Mouse (Mus musculus) MEL (cell line): ENCODE results near the gene Fancc. TPM values are rescaled to one million over a fixed set of nuclear protein-coding genes. Genes with fewer than 3 reads are reported as not detected.

Source experiments
- DNase-seq: peaks from one replicate; pipeline ENCODE4 v3.0.0; 2011; ENCODE audit warnings: low read depth, low spot score
- H3K27ac ChIP-seq: 2 replicates; pipeline ENCODE4 v1.5.1; 2012; ENCODE audit warnings: low read depth, mild to moderate bottlenecking, control low read depth, low read length, moderate library complexity; ENCODE audit not compliant: control insufficient read depth
- H3K27me3 ChIP-seq, 2 experiments: fragments of 150-350 bp in 1 of 2; sonication (generic) in 1 of 2; 2 replicates each; pipeline ENCODE4 v1.6.1; 2012; ENCODE audit warnings: low read length in 2 of 2, mild to moderate bottlenecking in 2 of 2, improper control_type of control experiment in 1 of 2, moderate library complexity in 1 of 2; ENCODE audit not compliant: insufficient read depth in 2 of 2, control insufficient read depth in 1 of 2
- H3K36me3 ChIP-seq, 2 experiments: 2 replicates each; pipeline ENCODE4 v1.6.1; 2012 to 2014; ENCODE audit warnings: low read length in 2 of 2, improper control_type of control experiment in 1 of 2, inconsistent platforms in 1 of 2, mild to moderate bottlenecking in 1 of 2; ENCODE audit not compliant: insufficient read depth in 2 of 2, control insufficient read depth in 1 of 2
- H3K4me1 ChIP-seq, 2 experiments: fragments of 150-350 bp in 1 of 2; sonication (generic) in 1 of 2; 2 replicates each; pipeline ENCODE4 v1.6.1; 2012; ENCODE audit warnings: low read length in 2 of 2, improper control_type of control experiment in 1 of 2, mild to moderate bottlenecking in 1 of 2; ENCODE audit not compliant: insufficient read depth in 2 of 2, control insufficient read depth in 1 of 2
- H3K4me3 ChIP-seq, 2 experiments: fragments of 150-350 bp in 1 of 2; sonication (generic) in 1 of 2; 2 replicates each; pipeline ENCODE4 v1.5.1; 2012; ENCODE audit warnings: low read depth in 2 of 2, low read length in 2 of 2, mild to moderate bottlenecking in 2 of 2, moderate library complexity in 2 of 2, control low read depth in 1 of 2, improper control_type of control experiment in 1 of 2; ENCODE audit not compliant: control insufficient read depth in 1 of 2, insufficient read depth in 1 of 2
- H3K79me2 ChIP-seq: 2 replicates; pipeline ENCODE4 v1.6.1; 2012; ENCODE audit warnings: mild to moderate bottlenecking, low read length, moderate library complexity; ENCODE audit not compliant: control insufficient read depth, poor library complexity, insufficient read depth
- H3K9ac ChIP-seq: 2 replicates; pipeline ENCODE4 v1.6.1; 2012; ENCODE audit warnings: low read depth, mild to moderate bottlenecking, control low read depth, low read length, moderate library complexity; ENCODE audit not compliant: control insufficient read depth, poor library complexity, severe bottlenecking
- H3K9me3 ChIP-seq: fragments of 150-350 bp; sonication (generic); replicated peaks from 2 replicates; pipeline ENCODE4 v1.6.1; 2012; ENCODE audit warnings: mild to moderate bottlenecking, low read length, improper control_type of control experiment, moderate library complexity; ENCODE audit not compliant: insufficient read depth
- CHD1 ChIP-seq: IDR thresholded peaks from 2 replicates; pipeline ENCODE4 v1.6.1; 2012; ENCODE audit warnings: low read depth, mild to moderate bottlenecking, inconsistent platforms, low read length, improper control_type of control experiment
- CHD2 ChIP-seq: IDR thresholded peaks from 2 replicates; pipeline ENCODE4 v1.6.1; 2011; ENCODE audit warnings: low read length, improper control_type of control experiment
- CTCF ChIP-seq, 3 experiments: IDR thresholded peaks in 2 of 3; conservative IDR thresholded peaks in 1 of 3; 2 replicates each; pipeline ENCODE4 v1.5.1; 2011 to 2012; ENCODE audit warnings: low read length in 3 of 3, low read depth in 2 of 3, mild to moderate bottlenecking in 2 of 3, improper control_type of control experiment in 1 of 3, inconsistent platforms in 1 of 3, mixed read lengths in 1 of 3, moderate library complexity in 1 of 3; ENCODE audit not compliant: control insufficient read depth in 1 of 3, insufficient read depth in 1 of 3, poor library complexity in 1 of 3, severe bottlenecking in 1 of 3
- GATA1 ChIP-seq: IDR thresholded peaks from 2 replicates; pipeline ENCODE4 v1.6.1; 2011; ENCODE audit warnings: low read depth, low read length, improper control_type of control experiment
- HCFC1 ChIP-seq: IDR thresholded peaks from 2 replicates; pipeline ENCODE4 v1.6.1; 2012; ENCODE audit warnings: low read depth, mild to moderate bottlenecking, inconsistent platforms, low read length, improper control_type of control experiment, moderate library complexity
- JUND ChIP-seq: IDR thresholded peaks from 2 replicates; pipeline ENCODE4 v1.6.1; 2011; ENCODE audit warnings: low read depth, mild to moderate bottlenecking, improper control_type of control experiment, low read length
- MEF2A ChIP-seq: IDR thresholded peaks from 2 replicates; pipeline ENCODE4 v1.6.1; 2014; ENCODE audit warnings: low read depth, mild to moderate bottlenecking, inconsistent platforms, low read length, improper control_type of control experiment; ENCODE audit not compliant: poor library complexity, insufficient replicate concordance, severe bottlenecking; ENCODE audit errors: extremely low read depth
- MXI1 ChIP-seq: IDR thresholded peaks from 2 replicates; pipeline ENCODE4 v1.6.1; 2011; ENCODE audit warnings: mild to moderate bottlenecking, low read depth, low read length, improper control_type of control experiment
- MYB ChIP-seq: IDR thresholded peaks from 2 replicates; pipeline ENCODE4 v1.6.1; 2011; ENCODE audit warnings: mild to moderate bottlenecking, low read depth, low read length, improper control_type of control experiment
- NELFE ChIP-seq: IDR thresholded peaks from 2 replicates; pipeline ENCODE4 v1.6.1; 2011; ENCODE audit warnings: low read depth, low read length, improper control_type of control experiment
- SIN3A ChIP-seq: IDR thresholded peaks from 2 replicates; pipeline ENCODE4 v1.6.1; 2012; ENCODE audit warnings: low read length, improper control_type of control experiment, inconsistent platforms
- TAL1 ChIP-seq: IDR thresholded peaks from 2 replicates; pipeline ENCODE4 v1.6.1; 2012; ENCODE audit warnings: mild to moderate bottlenecking, inconsistent platforms, low read length, moderate library complexity, mixed read lengths
- USF2 ChIP-seq, 2 experiments: IDR thresholded peaks; 2 replicates each; pipeline ENCODE4 v1.6.1; 2011 to 2012; ENCODE audit warnings: improper control_type of control experiment in 2 of 2, low read length in 2 of 2, borderline replicate concordance in 1 of 2, inconsistent platforms in 1 of 2, low read depth in 1 of 2, mild to moderate bottlenecking in 1 of 2; ENCODE audit not compliant: insufficient read depth in 1 of 2
- polyA plus RNA-seq, 2 experiments: library from polyadenylated mRNA; stranded (reverse) in 1 of 2; unstranded in 1 of 2; fragments of >175 nt in 1 of 2; fragments of >200 nt in 1 of 2; gene quantifications; 2 replicates each; pipeline versions ENCODE4 v1.2.1 to v1.2.4; 2012; ENCODE audit warnings: low replicate concordance in 2 of 2, low read depth in 1 of 2; ENCODE audit not compliant: insufficient read length in 2 of 2, insufficient read depth in 1 of 2, missing spikeins in 1 of 2
- total RNA-seq: library from RNA; depleted of rRNA; stranded (reverse); fragments of 300-350 nt; gene quantifications from 2 replicates; pipeline ENCODE4 v1.2.3, GENCODE M21; 2012

The Fancc gene
- total and polyA plus RNA-seq, 3 experiments = 4.0 to 5.5 TPM; not detected in 1

DNA sequence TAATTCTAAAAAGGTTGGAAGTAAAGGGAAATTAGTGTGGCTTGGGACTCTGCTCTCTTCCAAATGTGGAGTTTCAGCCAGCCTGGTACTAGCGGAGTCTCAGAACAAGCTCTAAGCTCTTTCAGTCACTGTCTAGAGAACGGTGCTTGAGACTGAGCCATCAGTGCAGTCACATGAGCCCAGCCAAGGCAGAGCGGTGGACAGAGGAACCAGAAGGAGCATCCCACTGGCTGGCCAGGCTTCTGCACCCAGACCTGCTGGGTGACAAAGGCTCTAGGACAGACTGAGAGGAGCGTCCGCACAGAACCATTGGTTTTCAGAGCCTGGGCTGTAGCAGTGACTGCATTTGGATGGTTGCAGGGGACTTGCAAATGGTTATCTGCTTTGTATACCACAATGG is 194.7 kb downstream of the Fancc start:
- peaks cover 0 to 2% of the 10 kb centered on the region in 2 experiments; a peak in 1 of 4 replicates for H3K36me3 ChIP-seq
- no peaks in the 10 kb centered on the region for H3K9me3 ChIP-seq
- H3K27me3 ChIP-seq = no peaks in the 10 kb centered on the region
- no peak overlapping the region for H3K27ac ChIP-seq
- DNase-seq = no peak
- H3K4me1 ChIP-seq = no peaks in the 10 kb centered on the region
- no peaks in the 10 kb centered on the region for H3K79me2 ChIP-seq
- TF ChIP-seq GATA1 (no peak), SIN3A (no peak), HCFC1 (no peak), NELFE (no peak), MYB (no peak), JUND (no peak), CTCF (IDR thresholded peaks at IDR 0.05 in 2 of 3, conservative IDR thresholded peaks at IDR 0.05 in 1 of 3; ENCODE audit: control insufficient read depth in 1 of 3, insufficient read depth in 1 of 3, low read depth in 2 of 3, low read length in 3 of 3, poor library complexity in 1 of 3, severe bottlenecking in 1 of 3) (no peak), TAL1 (no peak), MXI1 (no peak), MEF2A (no peak)
- H3K9ac ChIP-seq = no peak overlapping the region
- H3K4me3 ChIP-seq = no peak overlapping the region

DNA sequence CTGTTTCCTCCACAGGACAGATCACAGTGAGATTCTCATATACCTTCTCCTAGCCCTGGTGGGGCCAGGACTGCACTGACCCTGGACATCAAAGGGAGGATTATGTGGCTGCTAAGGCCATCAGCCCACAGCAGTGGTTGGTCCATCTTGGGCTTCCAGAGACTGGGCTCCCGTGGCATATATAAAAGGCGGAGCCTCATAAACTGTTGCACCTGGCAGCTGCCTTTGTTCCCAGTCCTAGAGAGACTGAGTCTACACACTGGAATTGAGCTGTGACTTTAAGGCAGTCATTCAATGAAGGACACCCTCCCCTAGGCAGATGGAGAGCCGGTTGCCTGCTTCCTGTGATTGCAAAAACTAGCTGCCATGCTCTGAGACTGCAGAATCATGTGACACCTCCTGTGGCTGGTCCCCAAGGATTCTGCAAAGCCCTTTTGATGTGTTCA is 195.3 kb downstream of the Fancc start:
- TF ChIP-seq USF2 (IDR thresholded peaks at IDR 0.05; ENCODE audit: borderline replicate concordance in 1 of 2, insufficient read depth in 1 of 2, low read depth in 1 of 2, low read length in 2 of 2) (no peak), CHD1 (no peak)
- Histone ChIP-seq H3K9ac (no peak overlapping the region), H3K4me1 (no peaks in the 10 kb centered on the region), H3K4me3 (no peak overlapping the region), H3K27me3 (no peaks in the 10 kb centered on the region), H3K36me3 (peaks cover 0 to 2% of the 10 kb centered on the region in 2 experiments; a peak in 1 of 4 replicates), H3K27ac (no peak overlapping the region), H3K9me3 (no peaks in the 10 kb centered on the region), H3K79me2 (no peaks in the 10 kb centered on the region)
- no peak for DNase-seq

DNA sequence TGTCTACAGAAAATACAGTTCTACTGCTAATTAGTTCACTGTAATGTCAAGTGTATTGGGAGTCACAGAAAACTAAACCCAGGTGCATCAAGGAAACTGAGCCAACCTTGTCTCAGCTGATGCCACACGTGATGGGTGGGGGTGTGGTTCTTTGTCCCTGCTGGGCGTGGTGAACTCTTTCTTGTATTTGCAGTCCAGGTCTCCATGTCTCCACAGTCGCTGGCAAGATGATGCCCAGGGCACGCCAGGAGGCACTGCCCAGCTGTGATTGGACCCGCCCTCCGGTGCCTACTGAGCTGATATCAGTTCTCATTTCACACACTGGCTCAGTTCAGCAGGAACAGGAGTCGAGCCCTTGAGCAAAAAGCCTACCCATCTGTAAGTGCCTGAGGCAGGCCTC is 196.1 kb downstream of the Fancc start:
- Histone ChIP-seq H3K27me3 (no peaks in the 10 kb centered on the region), H3K79me2 (no peaks in the 10 kb centered on the region), H3K36me3 (peaks cover 0 to 2% of the 10 kb centered on the region in 2 experiments; a peak in 1 of 4 replicates), H3K9ac (no peak overlapping the region), H3K4me3 (no peak overlapping the region), H3K4me1 (no peaks in the 10 kb centered on the region), H3K9me3 (no peaks in the 10 kb centered on the region), H3K27ac (no peak overlapping the region)
- DNase-seq = no peak
- no peak for TF ChIP-seq MEF2A
- TF ChIP-seq CHD2 = no peak
